Mouse (Mus musculus): ENCODE data around the gene Prpsap1.

- TF ChIP-seq CTCF (IDR thresholded peaks at IDR 0.05; ENCODE audit: insufficient read depth, low read depth, low read length) = no peak
- TF ChIP-seq POLR2A (IDR thresholded peaks at IDR 0.05; ENCODE audit: insufficient read depth, low read depth, low read length) = no peak
Measured at GRCm38 (mm10) chr11:116532262-116532809, 38.3 kb upstream of the Prpsap1 start.
